Mouse (Mus musculus): ENCODE measurements around the gene Atf1.

- TF ChIP-seq GATA1 (IDR thresholded peaks at IDR 0.05; ENCODE audit: borderline replicate concordance, low read length) (no peak), FLI1 (IDR thresholded peaks at IDR 0.05; ENCODE audit: low read length) (no peak)
Observed at GRCm38 (mm10) chr15:100204574-100204973, 23.0 kb upstream of the Atf1 start.
